Mouse (Mus musculus) hindbrain, postnatal 0 days (tissue): Measurements from ENCODE around the gene Srrm2. TPM values are rescaled to one million over a fixed set of nuclear protein-coding genes. Genes with fewer than 3 reads are reported as not detected.

Experiments
- ATAC-seq: fragments of 200-750 bp; cut with Nextera tagmentation; 2 replicates; pipeline ENCODE4 v1.8.0; 2017; ENCODE audit warnings: mild to moderate bottlenecking, moderate TSS enrichment, moderate library complexity
- DNase-seq: peaks from one replicate; pipeline ENCODE4 v3.0.0-alpha.2; 2015; ENCODE audit warnings: low spot score
- H3K27ac ChIP-seq: fragments of 300-500 bp; sonication (generic); 2 replicates; pipeline ENCODE4 v1.5.1; 2014; ENCODE audit warnings: mild to moderate bottlenecking
- H3K27me3 ChIP-seq: fragments of 300-500 bp; sonication (generic); 2 replicates; pipeline ENCODE4 v1.6.1; 2014; ENCODE audit warnings: low read length, mixed read lengths; ENCODE audit not compliant: insufficient read depth
- H3K36me3 ChIP-seq: fragments of 300-500 bp; sonication (generic); 2 replicates; pipeline ENCODE4 v1.6.1; 2014; ENCODE audit warnings: low read length, mixed read lengths; ENCODE audit not compliant: insufficient read depth
- H3K4me1 ChIP-seq: fragments of 300-500 bp; sonication (generic); 2 replicates; pipeline ENCODE4 v1.6.1; 2014; ENCODE audit warnings: antibody characterized with exemption, low read length, mixed read lengths; ENCODE audit not compliant: insufficient read depth
- H3K4me2 ChIP-seq: fragments of 300-500 bp; sonication (generic); 2 replicates; pipeline ENCODE4 v1.6.1; 2014; ENCODE audit warnings: low read depth, mild to moderate bottlenecking, low read length, moderate library complexity, mixed read lengths
- H3K4me3 ChIP-seq: fragments of 300-500 bp; sonication (generic); 2 replicates; pipeline ENCODE4 v1.5.1; 2014; ENCODE audit warnings: low read length
- H3K9ac ChIP-seq: fragments of 300-500 bp; sonication (generic); replicated peaks from 2 replicates; pipeline ENCODE4 v1.6.1; 2014; ENCODE audit warnings: mild to moderate bottlenecking, low read length, moderate library complexity, mixed read lengths
- H3K9me3 ChIP-seq: fragments of 300-500 bp; sonication (generic); 2 replicates; pipeline ENCODE4 v1.6.1; 2016; ENCODE audit warnings: low read length, mixed read lengths
- CTCF ChIP-seq: IDR thresholded peaks from 2 replicates; pipeline ENCODE4 v1.5.1; 2016; ENCODE audit warnings: antibody characterized with exemption, control low read depth, low read depth
- WGBS: fragments of 180-500 bp; shearing (Covaris S2); extraction: QIAGEN DNeasy Blood & Tissue Kit; methylation state at CpG from one replicate; pipeline ENCODE4 v1.1.7; 2014; 5-methylcytosine and 5-hydroxymethylcytosine counted together
- polyA plus RNA-seq: library from polyadenylated mRNA; unstranded; fragments of >200 nt; fragmentation: Nextera tagmentation; extraction: Ambion mirVana; gene quantifications from 2 replicates; pipeline ENCODE4 v1.2.1, GENCODE M21; 2015
- total RNA-seq: library from RNA; depleted of rRNA; stranded (reverse); fragments of >200 nt; gene quantifications from 2 replicates; pipeline ENCODE4 v1.2.3, GENCODE M21; 2014

Gene Srrm2
- total and polyA plus RNA-seq, 2 experiments from 2014 or later = 144 to 419 TPM

- no peak overlapping the region for H3K9ac ChIP-seq
- DNase-seq = no peak
- no peaks in the 10 kb centered on the region for H3K9me3 ChIP-seq
- H3K36me3 ChIP-seq = peaks cover 89% of the 10 kb centered on the region
- ATAC-seq = no peak
- no peak overlapping the region for H3K4me2 ChIP-seq
- no peaks in the 10 kb centered on the region for H3K27me3 ChIP-seq
- WGBS = 98% methylated on average over 25 of the region's 25 CpGs
- H3K4me1 ChIP-seq = no peaks in the 10 kb centered on the region
- H3K4me3 ChIP-seq = no peak overlapping the region
- no peak for TF ChIP-seq CTCF
- H3K27ac ChIP-seq = no peak overlapping the region
These were observed 28.9 kb downstream of the Srrm2 start for GRCm38 (mm10) chr17:23819235-23819634.

- H3K4me3 ChIP-seq = no peak overlapping the region
- ATAC-seq (no peak), DNase-seq (no peak)
- H3K27me3 ChIP-seq = no peaks in the 10 kb centered on the region
- 94% methylated on average over 5 of the region's 5 CpGs for WGBS
- H3K9me3 ChIP-seq = no peaks in the 10 kb centered on the region
- no peaks in the 10 kb centered on the region for H3K4me1 ChIP-seq
- no peak overlapping the region for H3K9ac ChIP-seq
- H3K4me2 ChIP-seq = no peak overlapping the region
- peaks cover 94% of the 10 kb centered on the region for H3K36me3 ChIP-seq
- no peak overlapping the region for H3K27ac ChIP-seq
- TF ChIP-seq CTCF = no peak
These were observed 30.4 kb downstream of the Srrm2 start for GRCm38 (mm10) chr17:23820731-23821130.

GRCm38 (mm10) chr17:23822094-23822493 is 31.8 kb downstream of the Srrm2 start:
- Histone ChIP-seq H3K9me3 (no peaks in the 10 kb centered on the region), H3K4me2 (no peak overlapping the region)
- TF ChIP-seq CTCF = no peak

GRCm38 (mm10) chr17:23823018-23823417 is 32.7 kb downstream of the Srrm2 start:
- Histone ChIP-seq H3K27me3 (no peaks in the 10 kb centered on the region), H3K4me3 (no peak overlapping the region), H3K36me3 (peaks cover 82% of the 10 kb centered on the region), H3K4me1 (peaks cover 7% of the 10 kb centered on the region), H3K27ac (no peak overlapping the region), H3K9me3 (no peaks in the 10 kb centered on the region), H3K4me2 (no peak overlapping the region), H3K9ac (no peak overlapping the region)
- no peak for TF ChIP-seq CTCF
- no peak for DNase-seq
- ATAC-seq = 0 out of 2 replicates have a peak, but pooled peaks have one; percentile 22
- WGBS = 85% methylated on average over 16 of the region's 16 CpGs

More at GRCm38 (mm10) chr17:23822094-23822493, 31.8 kb downstream of the Srrm2 start:
- no peak for DNase-seq
- Histone ChIP-seq H3K4me1 (peaks cover 2% of the 10 kb centered on the region), H3K9ac (no peak overlapping the region), H3K27me3 (no peaks in the 10 kb centered on the region), H3K36me3 (peaks cover 91% of the 10 kb centered on the region), H3K27ac (no peak overlapping the region), H3K4me3 (no peak overlapping the region)
- ATAC-seq = no peak
- WGBS = 87% methylated on average over 6 of the region's 6 CpGs

- Histone ChIP-seq H3K9ac (no peak overlapping the region), H3K4me3 (no peak overlapping the region), H3K27me3 (no peaks in the 10 kb centered on the region), H3K36me3 (peaks cover 76% of the 10 kb centered on the region), H3K27ac (no peak overlapping the region), H3K4me1 (peaks cover 7% of the 10 kb centered on the region), H3K9me3 (no peaks in the 10 kb centered on the region), H3K4me2 (no peak overlapping the region)
- DNase-seq = no peak
- ATAC-seq = no peak
- no peak for TF ChIP-seq CTCF
- 89% methylated on average over 12 of the region's 12 CpGs for WGBS
These were observed 33.3 kb downstream of the Srrm2 start for GRCm38 (mm10) chr17:23823614-23824013.

GRCm38 (mm10) chr17:23825591-23825990 is 35.3 kb downstream of the Srrm2 start:
- 92% methylated on average over 4 of the region's 4 CpGs for WGBS
- H3K9me3 ChIP-seq = no peaks in the 10 kb centered on the region
- no peaks in the 10 kb centered on the region for H3K27me3 ChIP-seq
- TF ChIP-seq CTCF = no peak
- no peak for ATAC-seq
- no peak overlapping the region for H3K9ac ChIP-seq
- H3K36me3 ChIP-seq = peaks cover 56% of the 10 kb centered on the region
- H3K27ac ChIP-seq = no peak overlapping the region
- H3K4me2 ChIP-seq = no peak overlapping the region
- DNase-seq = no peak
- no peak overlapping the region for H3K4me3 ChIP-seq
- H3K4me1 ChIP-seq = peaks cover 7% of the 10 kb centered on the region

GRCm38 (mm10) chr17:23828271-23829001 is 38.1 kb downstream of the Srrm2 start:
- Histone ChIP-seq H3K9ac (peak overlapping the region; percentile 84), H3K27me3 (no peaks in the 10 kb centered on the region), H3K36me3 (peaks cover 32% of the 10 kb centered on the region), H3K4me3 (peak overlapping the region; percentile 82), H3K27ac (peak overlapping the region; percentile 86), H3K9me3 (no peaks in the 10 kb centered on the region), H3K4me1 (peaks cover 7% of the 10 kb centered on the region), H3K4me2 (peak overlapping the region; percentile 83)
- under 1% methylated on average over 47 of the region's 47 CpGs for WGBS
- TF ChIP-seq CTCF = peak; percentile 49
- ATAC-seq (peak; percentile 80), DNase-seq (peak; percentile 52)
